Comparison of ENCODE assay signal across 29 mouse cellular contexts in genomic region chr12:29569311-29569710, GRCm38 (mm10). TPM values are rescaled to one million over a fixed set of nuclear protein-coding genes. Genes with fewer than 3 reads are reported as not detected.
"Had no signal": no experiment of that assay in that cellular context is flagged by ENCODE, and none has a peak within 500 bp of the region (broad histone marks: within the 10 kb centered on the region; RNA-seq: fewer than 3 reads in every experiment).

No protein-coding gene starts in this region.

- H3K9me3 ChIP-seq: hindbrain, embryonic 10.5 days; hindbrain, embryonic 12.5 days; intestine, embryonic 15.5 days; limb, embryonic 13.5 days; limb, embryonic 15.5 days; liver, embryonic 13.5 days; liver, embryonic 15.5 days had no signal

- H3K36me3 ChIP-seq: hindbrain, embryonic 10.5 days; intestine, embryonic 15.5 days; limb, embryonic 13.5 days; limb, embryonic 15.5 days; liver, embryonic 13.5 days; liver, embryonic 15.5 days had no signal

- H3K27ac ChIP-seq: gastrocnemius, adult 2 months; heart, adult 2 months; hindbrain, embryonic 10.5 days; hindbrain, embryonic 12.5 days; hindbrain, embryonic 14.5 days; intestine, embryonic 15.5 days; kidney, postnatal 0 days; limb, embryonic 13.5 days; limb, embryonic 15.5 days; liver, embryonic 13.5 days; liver, embryonic 15.5 days had no signal

- H3K4me3 ChIP-seq: gastrocnemius, adult 2 months; heart, adult 2 months; hindbrain, embryonic 10.5 days; hindbrain, embryonic 12.5 days; intestine, embryonic 15.5 days; limb, embryonic 13.5 days; limb, embryonic 15.5 days; liver, embryonic 13.5 days; liver, embryonic 15.5 days had no signal

- ATAC-seq: hindbrain, embryonic 16.5 days; inflammation-experienced regulatory T-cells, adult 6 months; intestine, embryonic 15.5 days; intestine, postnatal 0 days had no signal

- H3K4me1 ChIP-seq: hindbrain, embryonic 10.5 days; hindbrain, embryonic 12.5 days; intestine, embryonic 15.5 days; limb, embryonic 13.5 days; limb, embryonic 15.5 days; liver, embryonic 13.5 days; liver, embryonic 15.5 days had no signal

- DNase-seq: gastrocnemius, adult 2 months; gastrocnemius, postnatal 10 days; gastrocnemius, postnatal 25 days; heart, adult 2 months; heart, postnatal 4 days; kidney, adult 18-20 months; kidney, adult 8-10 months; kidney, postnatal 14 days; kidney, postnatal 36 days; layer of hippocampus, adult 9-11 months; layer of hippocampus, postnatal 36 days; left cerebral cortex, postnatal 4 days; liver, embryonic 13.5 days had no signal

- H3K27me3 ChIP-seq: hindbrain, embryonic 12.5 days; intestine, embryonic 15.5 days; limb, embryonic 13.5 days; limb, embryonic 15.5 days; liver, embryonic 13.5 days; liver, embryonic 15.5 days had no signal

- H3K9ac ChIP-seq: hindbrain, embryonic 12.5 days; hindbrain, embryonic 14.5 days; intestine, embryonic 15.5 days; limb, embryonic 13.5 days; limb, embryonic 15.5 days; liver, embryonic 13.5 days; liver, embryonic 15.5 days had no signal

- H3K4me2 ChIP-seq: heart, embryonic 11.5 days; hindbrain, embryonic 12.5 days; hindbrain, embryonic 14.5 days; intestine, embryonic 15.5 days; limb, embryonic 13.5 days; limb, embryonic 15.5 days; liver, embryonic 13.5 days; liver, embryonic 15.5 days had no signal

RNA-seq across cellular contexts. Expression of gene Myt1l, which starts 41.1 kb away (rescaled TPM):
- total RNA-seq: gastrocnemius, adult 2 months; granulocyte monocyte progenitor cell, adult 5-6 weeks; heart, adult 2 months; heart, postnatal 25 days; liver, adult 2 months had no signal
- polyA plus RNA-seq: kidney, embryonic 14.5 days; liver, adult 2 months had no signal
